Mouse (Mus musculus): ENCODE measurements around the gene Gm16181.

- TF ChIP-seq CTCF (IDR thresholded peaks at IDR 0.05; ENCODE audit: control insufficient read depth, insufficient read depth, insufficient read length) (no peak), USF1 (IDR thresholded peaks at IDR 0.05; ENCODE audit: low read depth) (no peak)
Observed at GRCm38 (mm10) chr17:35231022-35231421, 10.4 kb downstream of the Gm16181 start.

Measured in C2C12 (cell line).